Mouse (Mus musculus): Measurements from ENCODE around the gene Anxa9.

Anxa9 gene

GRCm38 (mm10) chr3:95247660-95248336 lies 59.2 kb downstream of the Anxa9 start:
- DNase-seq (ENCODE audit: low read depth): no peak

GRCm38 (mm10) chr3:95246465-95247231 lies 60.3 kb downstream of the Anxa9 start:
- DNase-seq (ENCODE audit: low read depth): no peak
